Mouse (Mus musculus): ENCODE results near the gene Lin7a. TPM values are rescaled to one million over a fixed set of nuclear protein-coding genes. Genes with fewer than 3 reads are reported as not detected.

Lin7a gene
- polyA plus RNA-seq, 1 experiment from 2014 or later: 26.1 TPM

GRCm38 (mm10) chr10:107253191-107253965, 18.1 kb upstream of the Lin7a start:
- no peak overlapping the region for H3K4me3 ChIP-seq (ENCODE audit: low read depth, low read length)
- no peaks in the 10 kb centered on the region for H3K9me3 ChIP-seq (ENCODE audit: control insufficient read depth, low read length)
- DNase-seq (ENCODE audit: low spot score): no peak
- H3K36me3 ChIP-seq (ENCODE audit: control insufficient read depth, insufficient read depth, low read length): no peaks in the 10 kb centered on the region
- H3K27me3 ChIP-seq (ENCODE audit: control insufficient read depth, insufficient read depth, low read length): no peaks in the 10 kb centered on the region
- H3K4me1 ChIP-seq (ENCODE audit: control insufficient read depth, insufficient read depth, low read length): no peaks in the 10 kb centered on the region
- WGBS: 87% methylated on average over 4 of the region's 4 CpGs
- H3K4me2 ChIP-seq (ENCODE audit: low read depth): no peak overlapping the region
- no peak for ATAC-seq (ENCODE audit: insufficient read depth, low FRiP score, low TSS enrichment)
- no peak overlapping the region for H3K9ac ChIP-seq (ENCODE audit: low read length)
- no peak overlapping the region for H3K27ac ChIP-seq (ENCODE audit: low read depth, low read length)

- ATAC-seq (ENCODE audit: insufficient read depth, low FRiP score, low TSS enrichment) (no peak), DNase-seq (ENCODE audit: low spot score) (no peak)
- Histone ChIP-seq H3K4me2 (ENCODE audit: low read depth) (no peak overlapping the region), H3K36me3 (ENCODE audit: control insufficient read depth, insufficient read depth, low read length) (no peaks in the 10 kb centered on the region), H3K4me3 (ENCODE audit: low read depth, low read length) (no peak overlapping the region), H3K27me3 (ENCODE audit: control insufficient read depth, insufficient read depth, low read length) (no peaks in the 10 kb centered on the region), H3K4me1 (ENCODE audit: control insufficient read depth, insufficient read depth, low read length) (no peaks in the 10 kb centered on the region), H3K9me3 (ENCODE audit: control insufficient read depth, low read length) (no peaks in the 10 kb centered on the region), H3K9ac (ENCODE audit: low read length) (no peak overlapping the region), H3K27ac (ENCODE audit: low read depth, low read length) (no peak overlapping the region)
Observed at GRCm38 (mm10) chr10:107254656-107255055, 16.8 kb upstream of the Lin7a start.

DNA sequence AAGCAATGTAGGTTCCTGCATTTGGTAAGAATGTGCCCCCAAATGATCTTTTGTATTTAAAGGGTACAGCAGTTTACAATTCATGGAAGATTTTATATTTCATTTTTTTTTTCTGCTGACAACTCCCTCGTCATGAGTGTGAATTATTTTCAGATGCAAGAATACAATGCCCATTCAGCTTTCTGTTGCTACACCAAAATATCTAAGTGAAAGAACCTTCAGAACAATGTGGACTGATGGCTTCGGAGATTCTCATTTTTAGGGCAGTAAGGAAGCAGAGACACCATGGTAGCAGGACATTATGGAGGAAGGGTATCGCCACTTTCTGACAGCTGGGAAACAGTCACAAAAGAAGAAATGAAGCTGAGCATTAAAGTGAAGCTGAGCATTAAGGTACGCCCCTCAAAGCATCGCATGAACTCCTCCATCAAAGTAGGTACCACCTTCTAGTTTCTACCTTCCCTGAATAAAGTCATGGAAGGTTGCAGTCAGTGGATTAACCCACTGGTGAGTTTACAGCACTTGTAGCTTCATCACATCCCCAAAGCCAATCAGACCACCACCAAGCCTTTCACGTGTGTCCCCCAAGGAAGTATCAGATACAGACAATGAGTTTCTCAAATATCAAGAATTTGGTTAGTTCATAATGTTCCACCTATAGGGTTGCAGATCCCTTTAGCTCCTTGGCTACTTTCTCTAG, 16.0 kb upstream of the Lin7a start:
- Histone ChIP-seq H3K9me3 (ENCODE audit: control insufficient read depth, low read length) (no peaks in the 10 kb centered on the region), H3K36me3 (ENCODE audit: control insufficient read depth, insufficient read depth, low read length) (no peaks in the 10 kb centered on the region), H3K27me3 (ENCODE audit: control insufficient read depth, insufficient read depth, low read length) (no peaks in the 10 kb centered on the region), H3K9ac (ENCODE audit: low read length) (no peak overlapping the region), H3K4me2 (ENCODE audit: low read depth) (no peak overlapping the region), H3K4me3 (ENCODE audit: low read depth, low read length) (no peak overlapping the region), H3K27ac (ENCODE audit: low read depth, low read length) (no peak overlapping the region), H3K4me1 (ENCODE audit: control insufficient read depth, insufficient read depth, low read length) (no peaks in the 10 kb centered on the region)
- 92% methylated on average over 6 of the region's 6 CpGs for WGBS
- no peak for DNase-seq (ENCODE audit: low spot score)
- no peak for ATAC-seq (ENCODE audit: insufficient read depth, low FRiP score, low TSS enrichment)

DNA sequence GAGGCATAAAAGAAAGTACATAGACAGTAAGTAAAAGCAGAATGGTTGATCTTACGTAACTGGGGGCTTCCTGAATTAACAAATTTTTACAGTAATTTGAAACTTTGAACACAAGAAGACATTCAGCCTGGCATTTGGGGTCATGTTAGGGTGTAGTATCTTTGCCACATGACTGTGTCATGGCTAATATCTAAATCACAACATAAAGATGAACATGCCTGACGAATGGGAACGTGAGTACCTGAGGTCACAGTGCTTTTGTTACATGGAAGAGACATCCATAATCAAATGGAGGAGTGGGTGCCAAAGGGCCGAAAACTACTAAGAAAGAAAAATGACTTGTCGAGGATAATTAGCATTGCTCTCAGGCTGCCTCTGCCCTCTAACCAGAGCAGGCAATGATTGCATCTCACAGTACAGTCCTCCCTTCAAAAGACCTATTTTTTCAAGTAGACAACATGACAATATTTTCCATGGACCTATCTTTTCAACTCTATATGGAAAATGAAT, 15.0 kb upstream of the Lin7a start:
- 76% methylated on average over 5 of the region's 5 CpGs for WGBS
- H3K27me3 ChIP-seq (ENCODE audit: control insufficient read depth, insufficient read depth, low read length): no peaks in the 10 kb centered on the region
- no peaks in the 10 kb centered on the region for H3K9me3 ChIP-seq (ENCODE audit: control insufficient read depth, low read length)
- no peaks in the 10 kb centered on the region for H3K4me1 ChIP-seq (ENCODE audit: control insufficient read depth, insufficient read depth, low read length)
- H3K27ac ChIP-seq (ENCODE audit: low read depth, low read length): no peak overlapping the region
- no peak for DNase-seq (ENCODE audit: low spot score)
- H3K4me2 ChIP-seq (ENCODE audit: low read depth): no peak overlapping the region
- no peaks in the 10 kb centered on the region for H3K36me3 ChIP-seq (ENCODE audit: control insufficient read depth, insufficient read depth, low read length)
- ATAC-seq (ENCODE audit: insufficient read depth, low FRiP score, low TSS enrichment): no peak
- H3K9ac ChIP-seq (ENCODE audit: low read length): no peak overlapping the region
- no peak overlapping the region for H3K4me3 ChIP-seq (ENCODE audit: low read depth, low read length)

- WGBS: 91% methylated on average over 2 of the region's 2 CpGs
- Histone ChIP-seq H3K4me2 (ENCODE audit: low read depth) (no peak overlapping the region), H3K4me3 (ENCODE audit: low read depth, low read length) (no peak overlapping the region), H3K27me3 (ENCODE audit: control insufficient read depth, insufficient read depth, low read length) (no peaks in the 10 kb centered on the region), H3K9me3 (ENCODE audit: control insufficient read depth, low read length) (no peaks in the 10 kb centered on the region), H3K4me1 (ENCODE audit: control insufficient read depth, insufficient read depth, low read length) (no peaks in the 10 kb centered on the region), H3K27ac (ENCODE audit: low read depth, low read length) (no peak overlapping the region), H3K36me3 (ENCODE audit: control insufficient read depth, insufficient read depth, low read length) (no peaks in the 10 kb centered on the region), H3K9ac (ENCODE audit: low read length) (no peak overlapping the region)
- no peak for ATAC-seq (ENCODE audit: insufficient read depth, low FRiP score, low TSS enrichment)
- DNase-seq (ENCODE audit: low spot score): no peak
Observed at GRCm38 (mm10) chr10:107260428-107260827, 11.1 kb upstream of the Lin7a start.

DNA sequence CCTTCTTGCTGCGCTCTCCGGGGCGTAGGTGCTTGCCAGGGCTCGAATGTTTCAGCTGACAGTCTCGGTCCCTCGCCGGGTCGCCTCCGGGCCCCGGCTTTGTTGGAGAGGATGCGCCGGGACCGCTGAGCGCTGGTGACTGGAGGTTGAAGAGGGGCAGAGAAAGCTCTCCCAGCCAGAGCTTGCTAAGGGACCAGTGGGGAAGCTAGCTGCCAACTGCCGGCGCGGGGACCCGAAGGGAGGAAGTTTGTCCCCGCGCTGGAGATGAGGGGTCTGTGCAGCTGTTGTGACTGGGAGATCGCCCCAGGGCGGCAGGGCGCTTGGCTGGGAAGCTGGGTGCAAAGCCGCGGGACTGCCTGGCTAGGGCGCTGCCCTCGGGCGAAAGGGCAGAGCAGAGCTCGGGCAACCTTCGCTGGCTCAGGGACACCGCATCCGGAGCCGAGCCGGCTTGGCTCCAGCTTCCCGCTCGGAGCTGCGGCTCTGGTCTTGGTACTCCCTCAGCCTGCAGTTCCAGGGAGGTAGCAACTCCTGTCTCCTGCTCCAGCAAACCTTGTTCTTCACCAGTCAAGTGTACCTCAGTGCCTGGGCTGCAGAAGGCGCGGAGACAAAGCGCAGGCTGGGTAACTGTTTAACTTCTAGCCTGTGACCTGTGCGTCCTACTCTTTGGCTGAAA, 781 bp downstream of the Lin7a start:
- Histone ChIP-seq H3K4me3 (ENCODE audit: low read depth, low read length) (peak overlapping the region; percentile 61), H3K27me3 (ENCODE audit: control insufficient read depth, insufficient read depth, low read length) (0 out of 2 replicates have a peak, but pooled peaks cover 2% of the 10 kb centered on the region), H3K4me2 (ENCODE audit: low read depth) (peak overlapping the region; percentile 69), H3K4me1 (ENCODE audit: control insufficient read depth, insufficient read depth, low read length) (no peaks in the 10 kb centered on the region), H3K36me3 (ENCODE audit: control insufficient read depth, insufficient read depth, low read length) (no peaks in the 10 kb centered on the region), H3K27ac (ENCODE audit: low read depth, low read length) (peak overlapping the region; percentile 69), H3K9ac (ENCODE audit: low read length) (peak overlapping the region; percentile 64), H3K9me3 (ENCODE audit: control insufficient read depth, low read length) (no peaks in the 10 kb centered on the region)
- ATAC-seq (ENCODE audit: insufficient read depth, low FRiP score, low TSS enrichment) (peak; percentile 75), DNase-seq (ENCODE audit: low spot score) (peak; percentile 76)
- under 1% methylated on average over 41 of the region's 41 CpGs for WGBS

GRCm38 (mm10) chr10:107272804-107273145, 1.3 kb downstream of the Lin7a start:
- ATAC-seq (ENCODE audit: insufficient read depth, low FRiP score, low TSS enrichment): peak; percentile 49; the same call in 1 of the 2 replicates
- DNase-seq (ENCODE audit: low spot score): peak; percentile 37
- H3K9me3 ChIP-seq (ENCODE audit: control insufficient read depth, low read length): no peaks in the 10 kb centered on the region
- no peaks in the 10 kb centered on the region for H3K4me1 ChIP-seq (ENCODE audit: control insufficient read depth, insufficient read depth, low read length)
- 0 out of 2 replicates have a peak, but pooled peaks cover 2% of the 10 kb centered on the region for H3K27me3 ChIP-seq (ENCODE audit: control insufficient read depth, insufficient read depth, low read length)
- WGBS: 6% methylated on average over 11 of the region's 11 CpGs
- peak overlapping the region; percentile 64 for H3K9ac ChIP-seq (ENCODE audit: low read length)
- H3K4me2 ChIP-seq (ENCODE audit: low read depth): peak overlapping the region; percentile 69
- H3K36me3 ChIP-seq (ENCODE audit: control insufficient read depth, insufficient read depth, low read length): no peaks in the 10 kb centered on the region
- H3K4me3 ChIP-seq (ENCODE audit: low read depth, low read length): peak overlapping the region; percentile 61
- H3K27ac ChIP-seq (ENCODE audit: low read depth, low read length): no peak overlapping the region; the same call in 1 of the 2 replicates

DNA sequence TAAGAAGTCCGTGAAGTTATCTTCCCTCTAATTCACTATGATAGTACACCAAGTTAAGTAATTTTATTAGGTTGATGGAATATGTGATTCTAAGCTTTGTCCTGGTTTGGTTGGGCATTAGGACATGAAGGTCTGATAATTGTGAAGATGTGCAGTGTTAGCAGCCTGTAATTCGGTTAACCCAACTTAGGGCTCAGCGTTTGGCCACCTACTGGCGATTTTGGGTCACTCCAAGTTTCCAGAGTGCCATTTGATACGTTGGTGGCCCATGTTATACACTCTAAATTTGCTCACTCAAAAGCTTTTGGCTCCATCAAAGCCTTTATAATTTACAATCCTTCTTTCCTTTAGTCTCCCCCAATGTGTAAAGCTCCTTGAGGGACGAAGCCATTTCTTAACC, 2.4 kb downstream of the Lin7a start:
- WGBS: 44% methylated on average over 6 of the region's 6 CpGs
- Histone ChIP-seq H3K4me3 (ENCODE audit: low read depth, low read length) (no peak overlapping the region), H3K36me3 (ENCODE audit: control insufficient read depth, insufficient read depth, low read length) (no peaks in the 10 kb centered on the region), H3K9me3 (ENCODE audit: control insufficient read depth, low read length) (no peaks in the 10 kb centered on the region), H3K27ac (ENCODE audit: low read depth, low read length) (no peak overlapping the region), H3K9ac (ENCODE audit: low read length) (no peak overlapping the region), H3K4me1 (ENCODE audit: control insufficient read depth, insufficient read depth, low read length) (no peaks in the 10 kb centered on the region), H3K4me2 (ENCODE audit: low read depth) (no peak overlapping the region), H3K27me3 (ENCODE audit: control insufficient read depth, insufficient read depth, low read length) (0 out of 2 replicates have a peak, but pooled peaks cover 2% of the 10 kb centered on the region)
- no peak for ATAC-seq (ENCODE audit: insufficient read depth, low FRiP score, low TSS enrichment)
- no peak for DNase-seq (ENCODE audit: low spot score)
